In genomic region chr2:105904757-105905146, GRCm38 (mm10) we compare ENCODE assay signal across 8 mouse cellular contexts. TPM values are rescaled to one million over a fixed set of nuclear protein-coding genes. Genes with fewer than 3 reads are reported as not detected.
DNase-seq lines count a peak whose midpoint lies in the region; ATAC-seq and TF ChIP-seq lines count a peak whose summit lies in the region.

No protein-coding gene starts in this region.

- peak overlapping the region; percentile 69 for H3K4me2 ChIP-seq in hindbrain, embryonic 15.5 days
- peak overlapping the region; percentile 71 for H3K4me2 ChIP-seq in midbrain, embryonic 14.5 days (ENCODE audit: low read length)

- H3K27ac ChIP-seq in kidney, adult 2 months (ENCODE audit: insufficient read depth, low read depth, low read length): peak overlapping the region; percentile 74
- H3K27ac ChIP-seq in bone marrow macrophage, adult 2 months (ENCODE audit: insufficient read depth, low read depth, low read length): no peak overlapping the region
- H3K27ac ChIP-seq in hindbrain, embryonic 15.5 days (replicated peaks): peak overlapping the region; percentile 47
- H3K27ac ChIP-seq in midbrain, embryonic 14.5 days (replicated peaks; ENCODE audit: low read depth, low read length): no peak overlapping the region

- TF ChIP-seq CTCF in kidney, adult 2 months (conservative IDR thresholded peaks at IDR 0.05; ENCODE audit: insufficient read depth, insufficient read length, low read depth, low read length): no peak
- TF ChIP-seq CTCF in bone marrow macrophage, adult 2 months (IDR thresholded peaks at IDR 0.05; ENCODE audit: low read depth, low read length): peak; percentile 6; the same call in 1 of the 2 replicates

- peak; percentile 59 for ATAC-seq in hindbrain, embryonic 15.5 days (ENCODE audit: low FRiP score, low read depth)
- peak; percentile 47 for ATAC-seq in midbrain, embryonic 14.5 days (ENCODE audit: low FRiP score, low TSS enrichment)

- no peak for TF ChIP-seq POLR2A in kidney, adult 2 months (IDR thresholded peaks at IDR 0.05; ENCODE audit: low read depth, low read length)
- TF ChIP-seq POLR2A in bone marrow macrophage, adult 2 months (IDR thresholded peaks at IDR 0.05; ENCODE audit: borderline replicate concordance, low read depth, low read length): no peak

- no peaks in the 10 kb centered on the region for H3K4me1 ChIP-seq in kidney, adult 2 months (ENCODE audit: control insufficient read depth, insufficient read depth, low read length)
- H3K4me1 ChIP-seq in bone marrow macrophage, adult 2 months (ENCODE audit: control insufficient read depth, insufficient read depth, low read length): no peaks in the 10 kb centered on the region
- peaks cover 17% of the 10 kb centered on the region; the same call in 1 of the 2 replicates for H3K4me1 ChIP-seq in hindbrain, embryonic 15.5 days (replicated peaks)
- peaks cover 9% of the 10 kb centered on the region for H3K4me1 ChIP-seq in midbrain, embryonic 14.5 days (ENCODE audit: control insufficient read depth, insufficient read depth, low read length)

- H3K27me3 ChIP-seq in kidney, adult 2 months (replicated peaks; ENCODE audit: control insufficient read depth, insufficient read depth, low read length): no peaks in the 10 kb centered on the region
- no peaks in the 10 kb centered on the region for H3K27me3 ChIP-seq in hindbrain, embryonic 15.5 days
- no peaks in the 10 kb centered on the region for H3K27me3 ChIP-seq in midbrain, embryonic 14.5 days (ENCODE audit: control insufficient read depth, insufficient read depth, low read length)

- peak overlapping the region; percentile 56 for H3K9ac ChIP-seq in hindbrain, embryonic 15.5 days
- H3K9ac ChIP-seq in midbrain, embryonic 14.5 days (replicated peaks; ENCODE audit: low read length): peak overlapping the region; percentile 73

- H3K9me3 ChIP-seq in hindbrain, embryonic 15.5 days: no peaks in the 10 kb centered on the region
- H3K9me3 ChIP-seq in midbrain, embryonic 14.5 days (ENCODE audit: control insufficient read depth, low read length): no peaks in the 10 kb centered on the region

- H3K4me3 ChIP-seq in kidney, adult 2 months (ENCODE audit: insufficient read depth, low read depth, low read length): peak overlapping the region; percentile 73
- H3K4me3 ChIP-seq in bone marrow macrophage, adult 2 months (ENCODE audit: insufficient read depth, low read length): peak overlapping the region; percentile 91
- H3K4me3 ChIP-seq in hindbrain, embryonic 15.5 days: peak overlapping the region; percentile 93
- peak overlapping the region; percentile 89 for H3K4me3 ChIP-seq in midbrain, embryonic 14.5 days (replicated peaks; ENCODE audit: low read depth, low read length)

- H3K36me3 ChIP-seq in kidney, adult 2 months (ENCODE audit: control insufficient read depth, insufficient read depth, low read length): no peaks in the 10 kb centered on the region
- no peaks in the 10 kb centered on the region for H3K36me3 ChIP-seq in hindbrain, embryonic 15.5 days
- H3K36me3 ChIP-seq in midbrain, embryonic 14.5 days (ENCODE audit: control insufficient read depth, insufficient read depth, low read length): no peaks in the 10 kb centered on the region

- DNase-seq in kidney, adult 2 months: no peak
- DNase-seq in kidney, postnatal 25 days: no peak
- DNase-seq in midbrain, embryonic 14.5 days: no peak
- no peak for DNase-seq in adrenal gland, adult 8-10 months
- no peak for DNase-seq in cerebellum, postnatal 14 days
- DNase-seq in cerebellum, adult 9-10 months: no peak

- 1% methylated on average over 12 of the region's 12 CpGs for WGBS in kidney, adult 2 months
- WGBS in hindbrain, embryonic 15.5 days: under 1% methylated on average over 12 of the region's 12 CpGs
- WGBS in midbrain, embryonic 14.5 days: under 1% methylated on average over 12 of the region's 12 CpGs

RNA-seq across cellular contexts. Expression of gene Immp1l, which starts 0.3 kb away (rescaled TPM):
- polyA plus RNA-seq in kidney, adult 2 months (2012; rRNA removed): 14.0 and 25.6 TPM in 2 replicates
- 22.0 and 29.8 TPM in 2 replicates for polyA plus RNA-seq in bone marrow macrophage, adult 2 months (2012; ENCODE audit: insufficient read depth, insufficient read length, missing spikeins)
- polyA plus RNA-seq in hindbrain, embryonic 15.5 days (2015; fragmentation: Nextera tagmentation; extraction: Ambion mirVana): 104 and 105 TPM in 2 replicates
- 102 and 109 TPM in 2 replicates for polyA plus RNA-seq in midbrain, embryonic 14.5 days (2014; fragmentation: Nextera tagmentation; extraction: Ambion mirVana)
- total RNA-seq in adrenal gland, adult 8-10 months (2022): 10 to 100 TPM; 33.4 to 50.7 (median 36.8) TPM

RNA-seq across cellular contexts. Expression of gene Elp4, which starts 0.4 kb away (rescaled TPM):
- polyA plus RNA-seq in kidney, adult 2 months (2012; rRNA removed): 2.4 and 3.3 TPM in 2 replicates
- 5.2 and 7.4 TPM in 2 replicates for polyA plus RNA-seq in bone marrow macrophage, adult 2 months (2012; ENCODE audit: insufficient read depth, insufficient read length, missing spikeins)
- polyA plus RNA-seq in hindbrain, embryonic 15.5 days (2015; fragmentation: Nextera tagmentation; extraction: Ambion mirVana): 36.4 and 39.3 TPM in 2 replicates
- 39.2 and 46.2 TPM in 2 replicates for polyA plus RNA-seq in midbrain, embryonic 14.5 days (2014; fragmentation: Nextera tagmentation; extraction: Ambion mirVana)
- total RNA-seq in adrenal gland, adult 8-10 months (2022): 10 to 100 TPM; 13.5 to 23.1 (median 16.5) TPM

Comparison
In these comparisons a context has a peak if more than half of its experiments do, and no peak if none do; other contexts are left out.
1. H3K27ac ChIP-seq: peak in kidney, adult 2 months (single experiment) and hindbrain, embryonic 15.5 days (single experiment); none in bone marrow macrophage, adult 2 months (single experiment) and midbrain, embryonic 14.5 days (single experiment).
2. Peak in every context shown above with its lines, with median percentiles within 50 percentile points of each other: H3K4me3 ChIP-seq.